Mouse (Mus musculus) bone marrow, adult 2 months (tissue): Measurements from ENCODE around the gene Exosc8. TPM values are rescaled to one million over a fixed set of nuclear protein-coding genes. Genes with fewer than 3 reads are reported as not detected.

Experiments used
- H3K27ac ChIP-seq: fragments of 200-500 bp; 2 replicates; pipeline ENCODE4 v1.5.1; 2012; ENCODE audit warnings: low read depth, mild to moderate bottlenecking, control low read depth, inconsistent platforms, low read length; ENCODE audit not compliant: control insufficient read depth, poor library complexity, insufficient read depth
- H3K4me1 ChIP-seq: fragments of 200-500 bp; 2 replicates; pipeline ENCODE4 v1.6.1; 2011; ENCODE audit warnings: low read length; ENCODE audit not compliant: control insufficient read depth, insufficient read depth
- H3K4me3 ChIP-seq: fragments of 200-500 bp; replicated peaks from 2 replicates; pipeline ENCODE3; 2011; ENCODE audit warnings: mild to moderate bottlenecking, low read depth, low read length, control low read depth; ENCODE audit not compliant: control insufficient read depth
- CTCF ChIP-seq: fragments of 200-500 bp; IDR thresholded peaks from 2 replicates; pipeline ENCODE4 v1.5.1; 2011; ENCODE audit warnings: low read length, control low read depth; ENCODE audit not compliant: control insufficient read depth, insufficient read depth
- POLR2A ChIP-seq: fragments of 200-500 bp; IDR thresholded peaks from 2 replicates; pipeline ENCODE4 v1.6.1; 2011; ENCODE audit warnings: low read depth, mild to moderate bottlenecking, control low read depth, low read length, borderline replicate concordance; ENCODE audit not compliant: control insufficient read depth
- WGBS: fragments of 180-500 bp; shearing (Covaris S2); methylation state at CpG from one replicate; pipeline ENCODE4 v1.1.7; 2018; 5-methylcytosine and 5-hydroxymethylcytosine counted together
- polyA plus RNA-seq: library from polyadenylated mRNA; stranded (reverse); fragments of >200 nt; gene quantifications from 2 replicates; pipeline ENCODE4 v1.2.4, GENCODE M21; 2011; ENCODE audit warnings: low replicate concordance; ENCODE audit not compliant: missing spikeins, insufficient read depth, insufficient read length

The Exosc8 gene
- polyA plus RNA-seq, 1 experiment = 112 TPM

DNA sequence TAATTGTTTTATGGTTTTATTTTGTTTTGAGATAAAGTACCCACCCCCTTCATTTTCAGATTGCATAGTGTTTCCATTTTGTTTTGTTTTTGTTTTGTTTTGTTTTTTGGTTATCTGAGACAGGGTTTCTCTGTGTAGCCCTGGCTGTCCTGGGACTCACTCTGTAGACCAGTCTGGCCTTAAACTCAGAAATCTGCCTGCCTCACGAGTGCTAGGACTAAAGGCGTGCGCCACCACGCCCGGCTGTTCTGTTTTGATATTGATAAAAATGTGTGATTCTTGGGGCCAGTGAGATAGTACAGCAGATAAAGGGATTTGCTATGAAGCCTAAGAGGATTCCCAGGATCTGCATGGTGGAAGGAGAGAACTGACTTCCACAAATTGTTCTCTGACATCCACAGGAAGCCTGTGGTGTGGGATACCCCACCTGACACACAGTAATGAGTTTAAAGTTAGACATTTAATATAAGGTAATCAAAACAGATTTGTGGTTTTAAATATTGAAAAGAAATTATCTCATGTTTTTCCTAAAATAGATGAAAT lies 35.4 kb downstream of the Exosc8 start:
- TF ChIP-seq POLR2A = no peak
- TF ChIP-seq CTCF = no peak
- H3K4me1 ChIP-seq = no peaks in the 10 kb centered on the region
- WGBS = 71% methylated on average over 5 of the region's 5 CpGs
- no peak overlapping the region for H3K4me3 ChIP-seq
- no peak overlapping the region for H3K27ac ChIP-seq

- under 1% methylated on average over 8 of the region's 8 CpGs for WGBS
- H3K4me1 ChIP-seq = no peaks in the 10 kb centered on the region
- peak overlapping the region; percentile 98 for H3K4me3 ChIP-seq
- H3K27ac ChIP-seq = peak overlapping the region; percentile 84
- TF ChIP-seq CTCF (no peak), POLR2A (no peak)
Measured at GRCm38 (mm10) chr3:54693056-54693415, 42.2 kb downstream of the Exosc8 start.

DNA sequence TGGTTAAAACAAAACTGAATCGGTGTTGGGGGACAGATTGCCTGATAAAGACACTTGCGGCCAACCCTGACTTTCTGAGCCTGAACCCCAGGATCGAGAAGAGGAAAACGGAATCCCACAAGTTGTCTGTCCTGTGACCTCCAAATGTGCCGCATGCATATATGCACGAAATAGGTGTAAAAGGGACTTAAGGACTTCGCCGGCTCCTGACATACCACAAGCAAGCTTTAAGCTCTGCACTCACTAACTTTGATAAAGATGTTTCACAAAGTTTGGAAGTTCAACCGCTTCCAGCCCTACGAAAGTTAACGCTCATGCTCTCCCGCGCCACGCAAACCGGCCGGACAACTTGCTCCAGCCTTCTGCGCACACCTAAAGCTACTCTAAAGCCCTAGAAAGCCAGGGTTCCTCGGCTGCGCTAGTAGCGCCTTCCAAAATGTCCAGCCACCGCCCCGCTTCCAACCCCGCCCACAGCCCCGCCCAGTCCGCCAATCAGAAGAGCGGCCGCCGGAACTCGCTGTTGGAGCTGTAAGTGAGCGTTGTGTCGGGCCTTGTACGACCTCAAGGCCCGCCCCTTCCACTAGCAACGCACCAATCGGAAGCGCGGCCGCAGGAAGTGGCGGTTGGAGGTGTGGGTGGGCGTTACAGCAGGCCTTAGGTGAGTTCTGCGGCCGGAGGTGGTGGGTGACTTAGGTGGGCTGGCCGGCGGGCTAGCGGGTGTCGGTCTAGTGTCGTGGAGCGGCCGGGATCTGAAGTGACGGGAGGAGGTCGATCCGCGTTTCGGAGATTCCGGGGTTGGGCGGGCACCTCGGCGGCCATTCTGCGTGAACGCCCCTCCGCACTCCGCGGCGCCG lies 42.8 kb downstream of the Exosc8 start, which contains the start of gene Supt20:
Gene Supt20, plus strand, starts transcription at position 606 of the 854 bp plus-strand sequence.
- peak within 1 kb of the TSS; percentile 98 for H3K4me3 ChIP-seq
- no peaks in the 10 kb centered on the region for H3K4me1 ChIP-seq
- H3K27ac ChIP-seq = peak within 1 kb of the TSS; percentile 84
- TF ChIP-seq CTCF = no peak
- TF ChIP-seq POLR2A = peak; percentile 27; the same call in 1 of the 2 replicates
- WGBS = under 1% methylated on average over 65 of the region's 65 CpGs

- H3K27ac ChIP-seq = no peak overlapping the region
- whole genome bisulfite sequencing = 20% methylated on average over 2 of the region's 2 CpGs
- H3K4me1 ChIP-seq = no peaks in the 10 kb centered on the region
- no peak for TF ChIP-seq CTCF
- TF ChIP-seq POLR2A = no peak
- H3K4me3 ChIP-seq = no peak overlapping the region
Measured at GRCm38 (mm10) chr3:54689091-54689490, 46.1 kb downstream of the Exosc8 start.

GRCm38 (mm10) chr3:54687245-54687644 lies 47.9 kb downstream of the Exosc8 start:
- TF ChIP-seq POLR2A (no peak), CTCF (no peak)
- 66% methylated on average over 2 of the region's 2 CpGs for WGBS
- Histone ChIP-seq H3K4me3 (no peak overlapping the region), H3K27ac (no peak overlapping the region), H3K4me1 (no peaks in the 10 kb centered on the region; the same call in 1 of the 2 replicates)

- H3K27ac ChIP-seq = no peak overlapping the region
- 90% methylated on average over 3 of the region's 3 CpGs for WGBS
- no peak for TF ChIP-seq POLR2A
- TF ChIP-seq CTCF = no peak
Measured at GRCm38 (mm10) chr3:54685202-54685601, 50.0 kb downstream of the Exosc8 start.

GRCm38 (mm10) chr3:54681310-54682204 lies 53.6 kb downstream of the Exosc8 start:
- Histone ChIP-seq H3K4me3 (no peak overlapping the region), H3K27ac (no peak overlapping the region), H3K4me1 (no peaks in the 10 kb centered on the region; the same call in 1 of the 2 replicates)
- TF ChIP-seq POLR2A (no peak), CTCF (no peak)
- WGBS = 34% methylated on average over 6 of the region's 6 CpGs

More at GRCm38 (mm10) chr3:54685202-54685601, 50.0 kb downstream of the Exosc8 start:
- Histone ChIP-seq H3K4me3 (no peak overlapping the region), H3K4me1 (no peaks in the 10 kb centered on the region; the same call in 1 of the 2 replicates)

Other genes with a start within 250 kb of the Exosc8 start
- 29.8 and 60.4 TPM in 2 replicates for gene Supt20, start 42.6 kb downstream of the Exosc8 start, polyA plus RNA-seq
- gene Gm21958, start 21.0 kb downstream of the Exosc8 start, polyA plus RNA-seq = not detected in 2 replicates
- gene Alg5, start 146 bp upstream of the Exosc8 start, polyA plus RNA-seq = 8.0 and 16.3 TPM in 2 replicates
- not detected in 2 replicates for gene Smad9, start 20.2 kb upstream of the Exosc8 start, polyA plus RNA-seq
- gene Rfxap, start 72.4 kb upstream of the Exosc8 start, polyA plus RNA-seq = 14.7 and 30.1 TPM in 2 replicates
- not detected in 2 replicates for gene Sertm1, start 180.5 kb upstream of the Exosc8 start, polyA plus RNA-seq